Mouse (Mus musculus) embryo, embryonic 10 days (tissue): ENCODE results near the gene Ciao2a.

ENCODE experiments used
- DNase-seq: peaks from one replicate; pipeline ENCODE4 v3.0.0-alpha.2; 2015; ENCODE audit warnings: low spot score

The Ciao2a gene

GRCm38 (mm10) chr9:66126456-66127192 lies at the start of gene Ciao2a, which contains the start of gene Snx1:
Gene Ciao2a (plus strand): TSS chr9:66126611.
Gene Snx1 (minus strand): TSS chr9:66126587.
- DNase-seq = peak; percentile 98

GRCm38 (mm10) chr9:66078072-66078471 lies 48.3 kb upstream of the Ciao2a start:
- no peak for DNase-seq

GRCm38 (mm10) chr9:66078493-66078892 lies 47.9 kb upstream of the Ciao2a start:
- DNase-seq = peak; percentile 65

- no peak for DNase-seq
Observed at GRCm38 (mm10) chr9:66080804-66081459, 45.5 kb upstream of the Ciao2a start.

- DNase-seq = no peak
Observed at GRCm38 (mm10) chr9:66081999-66082398, 44.4 kb upstream of the Ciao2a start.

GRCm38 (mm10) chr9:66084171-66084570 lies 42.2 kb upstream of the Ciao2a start:
- no peak for DNase-seq

- DNase-seq = no peak
Observed at GRCm38 (mm10) chr9:66087062-66087461, 39.3 kb upstream of the Ciao2a start.

GRCm38 (mm10) chr9:66088411-66088810 lies 38.0 kb upstream of the Ciao2a start:
- DNase-seq = peak; percentile 76

- DNase-seq = no peak
Observed at GRCm38 (mm10) chr9:66090593-66091244, 35.7 kb upstream of the Ciao2a start.

GRCm38 (mm10) chr9:66091327-66092231 lies 34.8 kb upstream of the Ciao2a start:
- no peak for DNase-seq

- DNase-seq = no peak
Observed at GRCm38 (mm10) chr9:66092664-66093063, 33.7 kb upstream of the Ciao2a start.

GRCm38 (mm10) chr9:66101577-66101976 lies 24.8 kb upstream of the Ciao2a start:
- DNase-seq = no peak

GRCm38 (mm10) chr9:66102668-66103067 lies 23.7 kb upstream of the Ciao2a start:
- no peak for DNase-seq

GRCm38 (mm10) chr9:66104601-66105000 lies 21.8 kb upstream of the Ciao2a start:
- no peak for DNase-seq

- no peak for DNase-seq
Observed at GRCm38 (mm10) chr9:66105168-66105567, 21.2 kb upstream of the Ciao2a start.

- DNase-seq = no peak
Observed at GRCm38 (mm10) chr9:66109574-66109973, 16.8 kb upstream of the Ciao2a start.

- no peak for DNase-seq
Observed at GRCm38 (mm10) chr9:66110126-66110525, 16.3 kb upstream of the Ciao2a start.

- no peak for DNase-seq
Observed at GRCm38 (mm10) chr9:66110611-66111379, 15.6 kb upstream of the Ciao2a start.

- no peak for DNase-seq
Observed at GRCm38 (mm10) chr9:66114341-66114740, 12.1 kb upstream of the Ciao2a start.

- DNase-seq = no peak
Observed at GRCm38 (mm10) chr9:66116890-66117289, 9.5 kb upstream of the Ciao2a start.

- DNase-seq = no peak
Observed at GRCm38 (mm10) chr9:66119498-66119897, 6.9 kb upstream of the Ciao2a start.
